21 mouse cellular contexts compared by ENCODE assay signal in genomic region chr4:106964996-106965395, GRCm38 (mm10). TPM values are rescaled to one million over a fixed set of nuclear protein-coding genes. Genes with fewer than 3 reads are reported as not detected.
A peak's percentile ranks its signal among the peaks of the same experiment; 100 is the strongest.
DNase-seq lines count a peak whose midpoint lies in the region; ATAC-seq lines count a peak whose summit lies in the region.
"Had no signal": no experiment of that assay in that cellular context is flagged by ENCODE, and none has a peak within 500 bp of the region (broad histone marks: within the 10 kb centered on the region; RNA-seq: fewer than 3 reads in every experiment).

No protein-coding gene starts in this region.

- H3K4me3 ChIP-seq in heart, embryonic 10.5 days = no peak overlapping the region
- no peak overlapping the region for H3K4me3 ChIP-seq in midbrain, embryonic 10.5 days
- H3K4me3 ChIP-seq in midbrain, embryonic 15.5 days = no peak overlapping the region
- no peak overlapping the region for H3K4me3 ChIP-seq in limb, embryonic 13.5 days
- H3K4me3 ChIP-seq in intestine, embryonic 16.5 days (ENCODE audit: low read length) = no peak overlapping the region
- H3K4me3 ChIP-seq: heart, embryonic 15.5 days; intestine, embryonic 15.5 days; liver, embryonic 12.5 days; midbrain, embryonic 12.5 days had no signal

- no peak overlapping the region for H3K4me2 ChIP-seq in midbrain, embryonic 15.5 days
- H3K4me2 ChIP-seq in limb, embryonic 13.5 days (replicated peaks) = no peak overlapping the region
- no peak overlapping the region for H3K4me2 ChIP-seq in intestine, embryonic 16.5 days (ENCODE audit: low read depth, low read length)
- H3K4me2 ChIP-seq: heart, embryonic 15.5 days; intestine, embryonic 15.5 days; liver, embryonic 12.5 days; midbrain, embryonic 12.5 days had no signal

- no peaks in the 10 kb centered on the region for H3K27me3 ChIP-seq in heart, embryonic 10.5 days (ENCODE audit: insufficient read depth, poor library complexity, severe bottlenecking)
- no peaks in the 10 kb centered on the region for H3K27me3 ChIP-seq in midbrain, embryonic 10.5 days (ENCODE audit: low read depth, poor library complexity, severe bottlenecking)
- H3K27me3 ChIP-seq in midbrain, embryonic 15.5 days (replicated peaks) = no peaks in the 10 kb centered on the region
- H3K27me3 ChIP-seq in limb, embryonic 13.5 days = no peaks in the 10 kb centered on the region
- H3K27me3 ChIP-seq in intestine, embryonic 16.5 days (replicated peaks; ENCODE audit: control insufficient read depth, insufficient read depth, low read length) = no peaks in the 10 kb centered on the region
- H3K27me3 ChIP-seq: heart, embryonic 15.5 days; intestine, embryonic 15.5 days; liver, embryonic 12.5 days; midbrain, embryonic 12.5 days had no signal

- peak overlapping the region; percentile 42; the same call in 1 of the 2 replicates for H3K27ac ChIP-seq in heart, embryonic 10.5 days
- H3K27ac ChIP-seq in midbrain, embryonic 10.5 days (replicated peaks) = peak overlapping the region; percentile 55
- no peak overlapping the region for H3K27ac ChIP-seq in midbrain, embryonic 15.5 days
- H3K27ac ChIP-seq in limb, embryonic 13.5 days = 0 out of 2 replicates have a peak overlapping the region, but pooled peaks have one; percentile 6
- no peak overlapping the region for H3K27ac ChIP-seq in intestine, embryonic 16.5 days (ENCODE audit: low read length)
- H3K27ac ChIP-seq: heart, embryonic 15.5 days; intestine, embryonic 15.5 days; liver, embryonic 12.5 days; midbrain, embryonic 12.5 days had no signal

- H3K9me3 ChIP-seq in heart, embryonic 10.5 days = no peaks in the 10 kb centered on the region
- H3K9me3 ChIP-seq in midbrain, embryonic 10.5 days (replicated peaks) = no peaks in the 10 kb centered on the region
- no peaks in the 10 kb centered on the region for H3K9me3 ChIP-seq in midbrain, embryonic 15.5 days
- H3K9me3 ChIP-seq in limb, embryonic 13.5 days = no peaks in the 10 kb centered on the region
- no peaks in the 10 kb centered on the region for H3K9me3 ChIP-seq in intestine, embryonic 16.5 days (ENCODE audit: control insufficient read depth, low read length)
- H3K9me3 ChIP-seq: heart, embryonic 15.5 days; intestine, embryonic 15.5 days; liver, embryonic 12.5 days; midbrain, embryonic 12.5 days had no signal

- no peak for ATAC-seq in midbrain, embryonic 15.5 days (replicated peaks)
- ATAC-seq in limb, embryonic 13.5 days (ENCODE audit: low FRiP score, low read depth) = no peak
- no peak for ATAC-seq in intestine, embryonic 16.5 days
- ATAC-seq: CD4-positive, CD25-positive, alpha-beta regulatory T cell, adult 4 months; forebrain, postnatal 0 days; hindbrain, embryonic 16.5 days; liver, embryonic 12.5 days had no signal

- 83% methylated on average over 10 of the region's 10 CpGs for WGBS in heart, embryonic 10.5 days
- WGBS in midbrain, embryonic 10.5 days = 75% methylated on average over 10 of the region's 10 CpGs
- 79% methylated on average over 10 of the region's 10 CpGs for WGBS in midbrain, embryonic 15.5 days
- 80% methylated on average over 10 of the region's 10 CpGs for WGBS in limb, embryonic 13.5 days
- 61% methylated on average over 10 of the region's 10 CpGs for WGBS in intestine, embryonic 16.5 days

- H3K36me3 ChIP-seq in heart, embryonic 10.5 days = peaks cover 14% of the 10 kb centered on the region
- H3K36me3 ChIP-seq in midbrain, embryonic 10.5 days = peaks cover 58% of the 10 kb centered on the region
- H3K36me3 ChIP-seq in midbrain, embryonic 15.5 days (replicated peaks) = no peaks in the 10 kb centered on the region
- H3K36me3 ChIP-seq in limb, embryonic 13.5 days = peaks cover 22% of the 10 kb centered on the region
- H3K36me3 ChIP-seq in intestine, embryonic 16.5 days (ENCODE audit: control insufficient read depth, insufficient read depth, low read length) = no peaks in the 10 kb centered on the region
- H3K36me3 ChIP-seq: heart, embryonic 15.5 days; intestine, embryonic 15.5 days; midbrain, embryonic 12.5 days had no signal

- intact Hi-C loops in heart, postnatal 36 days (cut with DNase I) = no loop called here

- no peak overlapping the region for H3K9ac ChIP-seq in midbrain, embryonic 15.5 days
- H3K9ac ChIP-seq in limb, embryonic 13.5 days = no peak overlapping the region
- H3K9ac ChIP-seq in intestine, embryonic 16.5 days (ENCODE audit: low read depth, low read length) = no peak overlapping the region
- H3K9ac ChIP-seq: forebrain, postnatal 0 days; heart, embryonic 15.5 days; intestine, embryonic 15.5 days; liver, embryonic 12.5 days; midbrain, embryonic 12.5 days had no signal

- peaks cover 78% of the 10 kb centered on the region for H3K4me1 ChIP-seq in heart, embryonic 10.5 days
- peaks cover 64% of the 10 kb centered on the region for H3K4me1 ChIP-seq in midbrain, embryonic 10.5 days
- H3K4me1 ChIP-seq in midbrain, embryonic 15.5 days = peaks cover 48% of the 10 kb centered on the region
- peaks cover 91% of the 10 kb centered on the region for H3K4me1 ChIP-seq in limb, embryonic 13.5 days
- H3K4me1 ChIP-seq in intestine, embryonic 16.5 days (ENCODE audit: control insufficient read depth, insufficient read depth, low read length) = peaks cover 26% of the 10 kb centered on the region

- DNase-seq in heart, embryonic 10.5 days (ENCODE audit: low spot score) = no peak
- DNase-seq in heart, postnatal 36 days = no peak
- DNase-seq in kidney, postnatal 36 days = peak; percentile 14 to 55
- DNase-seq in kidney, adult 11 months = no peak
- DNase-seq in midbrain, embryonic 10.5 days (ENCODE audit: low spot score) = no peak
- DNase-seq: adrenal gland, postnatal 25 days; cerebellum, adult 8-10 months; forebrain, postnatal 0 days; gastrocnemius, postnatal 25 days; heart, postnatal 4 days; left cerebral cortex, postnatal 4 days; thymus, postnatal 25 days had no signal

RNA-seq across cellular contexts. Expression of gene Ssbp3, which starts 54.5 kb away (rescaled TPM):
- 69.6 and 139 TPM in 2 replicates for polyA plus RNA-seq in heart, embryonic 10.5 days (2016; fragmentation: Nextera tagmentation; extraction: Ambion mirVana)
- 10 to 100 TPM; 38.7 to 39.4 TPM for total RNA-seq in heart, postnatal 36 days (2021)
- 119 and 136 TPM in 2 replicates for polyA plus RNA-seq in midbrain, embryonic 10.5 days (2016; fragmentation: Nextera tagmentation; extraction: Ambion mirVana)
- polyA plus RNA-seq in midbrain, embryonic 15.5 days (2015; fragmentation: Nextera tagmentation; extraction: Ambion mirVana) = 175 and 194 TPM in 2 replicates
- 171 and 173 TPM in 2 replicates for polyA plus RNA-seq in limb, embryonic 13.5 days (2015; fragmentation: Nextera tagmentation; extraction: Ambion mirVana)
- 38.0 and 53.4 TPM in 2 replicates for polyA plus RNA-seq in intestine, embryonic 16.5 days (2015; fragmentation: Nextera tagmentation; extraction: Ambion mirVana)

Comparison
In these comparisons a context has a peak if more than half of its experiments do, and no peak if none do; other contexts are left out.
1. DNase-seq: peak in kidney, postnatal 36 days (2 of 2); none in heart, embryonic 10.5 days (single experiment), heart, postnatal 36 days (0 of 2), kidney, adult 11 months (single experiment) and midbrain, embryonic 10.5 days (single experiment).
2. H3K27ac ChIP-seq: peak in heart, embryonic 10.5 days (single experiment), midbrain, embryonic 10.5 days (single experiment) and limb, embryonic 13.5 days (single experiment); none in midbrain, embryonic 15.5 days (single experiment) and intestine, embryonic 16.5 days (single experiment).